Comparison of ENCODE assay signal across 30 mouse cellular contexts in genomic region chr8:78513106-78513505, GRCm38 (mm10). TPM values are rescaled to one million over a fixed set of nuclear protein-coding genes. Genes with fewer than 3 reads are reported as not detected.
DNase-seq lines count a peak whose midpoint lies in the region; ATAC-seq and TF ChIP-seq lines count a peak whose summit lies in the region.
"Had no signal": no experiment of that assay in that cellular context is flagged by ENCODE, and none has a peak within 500 bp of the region (broad histone marks: within the 10 kb centered on the region; RNA-seq: fewer than 3 reads in every experiment).

No protein-coding gene starts in this region.

- H3K9ac ChIP-seq in heart, embryonic 12.5 days = no peak overlapping the region
- H3K9ac ChIP-seq in neural tube, embryonic 15.5 days (replicated peaks) = no peak overlapping the region
- no peak overlapping the region for H3K9ac ChIP-seq in intestine, postnatal 0 days (ENCODE audit: low read depth, low read length)
- no peak overlapping the region for H3K9ac ChIP-seq in kidney, embryonic 14.5 days (ENCODE audit: low read depth, low read length)
- H3K9ac ChIP-seq: embryonic facial prominence, embryonic 13.5 days; forebrain, embryonic 13.5 days; heart, embryonic 13.5 days; hindbrain, embryonic 14.5 days had no signal

- H3K4me2 ChIP-seq in heart, embryonic 12.5 days = no peak overlapping the region
- no peak overlapping the region for H3K4me2 ChIP-seq in neural tube, embryonic 15.5 days
- H3K4me2 ChIP-seq in intestine, postnatal 0 days (replicated peaks; ENCODE audit: low read depth) = no peak overlapping the region
- H3K4me2 ChIP-seq in kidney, embryonic 14.5 days (replicated peaks; ENCODE audit: low read depth, low read length) = no peak overlapping the region
- H3K4me2 ChIP-seq: embryonic facial prominence, embryonic 13.5 days; forebrain, embryonic 13.5 days; heart, embryonic 13.5 days; hindbrain, embryonic 14.5 days had no signal

- H3K27me3 ChIP-seq in heart, embryonic 12.5 days (replicated peaks) = no peaks in the 10 kb centered on the region
- H3K27me3 ChIP-seq in neural tube, embryonic 15.5 days (replicated peaks) = no peaks in the 10 kb centered on the region
- H3K27me3 ChIP-seq in intestine, postnatal 0 days (replicated peaks; ENCODE audit: control insufficient read depth, insufficient read depth, low read length) = no peaks in the 10 kb centered on the region
- H3K27me3 ChIP-seq in kidney, embryonic 14.5 days (ENCODE audit: control insufficient read depth, insufficient read depth, low read length) = no peaks in the 10 kb centered on the region
- H3K27me3 ChIP-seq: CH12.LX; embryonic facial prominence, embryonic 13.5 days; forebrain, embryonic 13.5 days; heart, embryonic 13.5 days had no signal

- TF ChIP-seq CTCF in intestine, postnatal 0 days (IDR thresholded peaks at IDR 0.05; ENCODE audit: low read depth) = no peak

- no peak for ATAC-seq in heart, embryonic 12.5 days (ENCODE audit: insufficient number of reproducible peaks, low FRiP score)
- no peak for ATAC-seq in neural tube, embryonic 15.5 days (ENCODE audit: low FRiP score)
- no peak for ATAC-seq in intestine, postnatal 0 days
- ATAC-seq in kidney, embryonic 14.5 days (ENCODE audit: low FRiP score, low TSS enrichment) = no peak
- ATAC-seq: forebrain, embryonic 13.5 days; forebrain, embryonic 16.5 days; hindbrain, postnatal 0 days; inflammation-experienced regulatory T-cells, adult 6 months; intestine, embryonic 16.5 days had no signal

- no peak overlapping the region for H3K4me3 ChIP-seq in heart, embryonic 12.5 days
- no peak overlapping the region for H3K4me3 ChIP-seq in neural tube, embryonic 15.5 days (replicated peaks)
- H3K4me3 ChIP-seq in intestine, postnatal 0 days (ENCODE audit: low read depth, low read length) = no peak overlapping the region
- H3K4me3 ChIP-seq in kidney, embryonic 14.5 days (ENCODE audit: low read length) = no peak overlapping the region
- H3K4me3 ChIP-seq: embryonic facial prominence, embryonic 10.5 days; embryonic facial prominence, embryonic 13.5 days; forebrain, embryonic 10.5 days; forebrain, embryonic 13.5 days; heart, embryonic 13.5 days had no signal

- WGBS in heart, embryonic 12.5 days = 91% methylated on average over 4 of the region's 4 CpGs
- 88% methylated on average over 4 of the region's 4 CpGs for WGBS in neural tube, embryonic 15.5 days
- WGBS in intestine, postnatal 0 days = 85% methylated on average over 4 of the region's 4 CpGs
- 88% methylated on average over 4 of the region's 4 CpGs for WGBS in kidney, embryonic 14.5 days

- peaks cover 6% of the 10 kb centered on the region; the same call in 1 of the 2 replicates for H3K4me1 ChIP-seq in heart, embryonic 12.5 days (replicated peaks)
- H3K4me1 ChIP-seq in neural tube, embryonic 15.5 days = peaks cover 11% of the 10 kb centered on the region
- no peaks in the 10 kb centered on the region for H3K4me1 ChIP-seq in intestine, postnatal 0 days (replicated peaks; ENCODE audit: control insufficient read depth, insufficient read depth, low read length)
- H3K4me1 ChIP-seq in kidney, embryonic 14.5 days (ENCODE audit: control insufficient read depth, insufficient read depth, low read length) = peaks cover 3% of the 10 kb centered on the region; the same call in 1 of the 2 replicates

- H3K27ac ChIP-seq in heart, embryonic 12.5 days (ENCODE audit: poor library complexity, severe bottlenecking) = no peak overlapping the region
- H3K27ac ChIP-seq in neural tube, embryonic 15.5 days (replicated peaks) = no peak overlapping the region
- H3K27ac ChIP-seq in intestine, postnatal 0 days (ENCODE audit: low read depth, low read length) = no peak overlapping the region
- no peak overlapping the region for H3K27ac ChIP-seq in kidney, embryonic 14.5 days (ENCODE audit: low read depth, low read length)
- H3K27ac ChIP-seq: embryonic facial prominence, embryonic 10.5 days; embryonic facial prominence, embryonic 13.5 days; forebrain, embryonic 10.5 days; forebrain, embryonic 13.5 days; heart, embryonic 13.5 days; hindbrain, embryonic 14.5 days; hindbrain, postnatal 0 days had no signal

- peaks cover 25% of the 10 kb centered on the region for H3K36me3 ChIP-seq in heart, embryonic 12.5 days
- peaks cover 18% of the 10 kb centered on the region for H3K36me3 ChIP-seq in neural tube, embryonic 15.5 days
- H3K36me3 ChIP-seq in intestine, postnatal 0 days (ENCODE audit: control insufficient read depth, insufficient read depth) = peaks cover 21% of the 10 kb centered on the region
- peaks cover 19% of the 10 kb centered on the region; the same call in 1 of the 2 replicates for H3K36me3 ChIP-seq in kidney, embryonic 14.5 days (ENCODE audit: control insufficient read depth, insufficient read depth, low read length)

- DNase-seq in heart, adult 11 months = peak; percentile 55
- peak; percentile 99 for DNase-seq in ES-CJ7 (ENCODE audit: low read depth, low spot score)
- peak; percentile 85 for DNase-seq in WW6 (ENCODE audit: low read depth, low spot score)
- DNase-seq: adrenal gland, adult 2 months; adrenal gland, postnatal 14 days; cerebellum, adult 11 months; cerebellum, adult 2 months; cerebellum, adult 9-11 months; cerebellum, postnatal 36 days; embryo, embryonic 11 days; gastrocnemius, postnatal 10 days; gastrocnemius, postnatal 36 days; heart, adult 18-20 months; heart, postnatal 14 days; heart, postnatal 4 days had no signal

- H3K9me3 ChIP-seq in heart, embryonic 12.5 days (replicated peaks) = no peaks in the 10 kb centered on the region
- no peaks in the 10 kb centered on the region for H3K9me3 ChIP-seq in neural tube, embryonic 15.5 days (replicated peaks)
- no peaks in the 10 kb centered on the region for H3K9me3 ChIP-seq in intestine, postnatal 0 days (ENCODE audit: control insufficient read depth)
- H3K9me3 ChIP-seq in kidney, embryonic 14.5 days (ENCODE audit: control insufficient read depth, low read length) = no peaks in the 10 kb centered on the region
- H3K9me3 ChIP-seq: embryonic facial prominence, embryonic 10.5 days; embryonic facial prominence, embryonic 13.5 days; forebrain, embryonic 10.5 days; forebrain, embryonic 13.5 days; heart, embryonic 13.5 days had no signal

RNA-seq across cellular contexts. Expression of gene Slc10a7, which starts 4.0 kb away (rescaled TPM):
- 11.8 and 12.9 TPM in 2 replicates for polyA plus RNA-seq in heart, embryonic 12.5 days (2016; fragmentation: Nextera tagmentation; extraction: Ambion mirVana)
- 10.2 and 10.7 TPM in 2 replicates for polyA plus RNA-seq in neural tube, embryonic 15.5 days (2015; fragmentation: Nextera tagmentation; extraction: Ambion mirVana)
- 7.4 and 7.5 TPM in 2 replicates for polyA plus RNA-seq in intestine, postnatal 0 days (2015; fragmentation: Nextera tagmentation; extraction: Ambion mirVana)
- 11.3 and 12.0 TPM in 2 replicates for polyA plus RNA-seq in kidney, embryonic 14.5 days (2014; fragmentation: Nextera tagmentation; extraction: Ambion mirVana)

RNA-seq across cellular contexts. Expression of gene Rbmxl1, which starts 4.4 kb away (rescaled TPM):
- polyA plus RNA-seq in heart, embryonic 12.5 days (2016; fragmentation: Nextera tagmentation; extraction: Ambion mirVana) = 164 and 175 TPM in 2 replicates
- polyA plus RNA-seq in neural tube, embryonic 15.5 days (2015; fragmentation: Nextera tagmentation; extraction: Ambion mirVana) = 173 and 192 TPM in 2 replicates
- 57.9 and 59.1 TPM in 2 replicates for polyA plus RNA-seq in intestine, postnatal 0 days (2015; fragmentation: Nextera tagmentation; extraction: Ambion mirVana)
- 275 and 296 TPM in 2 replicates for polyA plus RNA-seq in kidney, embryonic 14.5 days (2014; fragmentation: Nextera tagmentation; extraction: Ambion mirVana)
